Mouse (Mus musculus) left cerebral cortex, adult 2 months (tissue): ENCODE data around the gene Olfr1499. TPM values are rescaled to one million over a fixed set of nuclear protein-coding genes. Genes with fewer than 3 reads are reported as not detected.

Experiments
- DNase-seq, 2 experiments: peaks; one replicate each; pipeline ENCODE4 v3.0.0; 2021 to 2022; ENCODE audit warnings: low spot score in 2 of 2, mixed read lengths in 1 of 2; ENCODE audit errors: extremely low spot score in 1 of 2
- H3K27ac ChIP-seq: fragments of 200-600 bp; 2 replicates; pipeline ENCODE4 v1.8.1; 2022
- H3K4me3 ChIP-seq: fragments of 200-600 bp; 2 replicates; pipeline ENCODE4 v1.8.1; 2022
- CTCF ChIP-seq: fragments of 200-600 bp; IDR thresholded peaks from 2 replicates; pipeline ENCODE4 v1.8.1; 2022; ENCODE audit warnings: antibody characterized with exemption, mild to moderate bottlenecking, moderate library complexity
- intact Hi-C: fragments of 180-260 bp; cut with DNase I; formaldehyde crosslinking; loops from one replicate; pipeline ENCODE4 v1.15.1; 2025
- total RNA-seq, 2 experiments: library from RNA; stranded (reverse); gene quantifications; 2 replicates each; pipeline ENCODE4 v1.2.3; 2021

Olfr1499 gene
- total RNA-seq, 2 experiments from 2014 or later: not detected

DNA sequence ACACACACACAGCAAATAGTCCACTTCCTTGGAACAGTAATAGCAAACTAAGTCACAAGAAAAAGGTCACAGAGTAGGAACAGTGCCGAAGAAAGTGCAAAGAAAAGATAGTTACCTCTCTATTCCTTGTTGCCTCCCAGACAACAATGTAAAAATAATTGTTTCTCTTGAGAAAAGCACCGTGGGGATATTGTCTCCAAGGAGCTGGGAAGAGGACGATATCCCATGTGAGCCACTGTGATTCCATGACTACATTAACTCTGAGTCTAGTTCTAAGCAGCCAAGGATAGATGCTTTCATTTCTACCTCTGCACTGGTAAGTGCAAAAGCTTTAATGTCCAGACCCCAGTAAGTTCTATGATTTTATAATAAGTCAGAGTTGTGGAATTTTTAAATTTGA is 54.9 kb downstream of the Olfr1499 start, which contains the start of gene Olfr1495:
Gene Olfr1495 (plus strand): TSS at position 301 of the 400 bp plus-strand sequence.
- intact Hi-C loops: no loop called here
- TF ChIP-seq CTCF: no peak

More for the DNA sequence above, 54.9 kb downstream of the Olfr1499 start, which contains the start of gene Olfr1495:
- Histone ChIP-seq H3K4me3 (no peak within 1 kb of the TSS), H3K27ac (no peak within 1 kb of the TSS)
- DNase-seq: no peak

Other genes with a start within 250 kb of the Olfr1499 start
- gene Olfr1484, start 235.9 kb downstream of the Olfr1499 start, total RNA-seq: not detected
- not detected for gene Olfr1487, start 202.1 kb downstream of the Olfr1499 start, total RNA-seq
- not detected for gene Olfr1489, start 187.8 kb downstream of the Olfr1499 start, total RNA-seq
- gene Olfr1490, start 168.4 kb downstream of the Olfr1499 start, total RNA-seq: not detected
- gene Olfr1491, start 122.2 kb downstream of the Olfr1499 start, total RNA-seq: not detected
- not detected for gene Olfr1493-ps1, start 96.2 kb downstream of the Olfr1499 start, total RNA-seq
- gene Olfr1494, start 79.7 kb downstream of the Olfr1499 start, total RNA-seq: not detected
- not detected for gene Olfr1495, start 54.8 kb downstream of the Olfr1499 start, total RNA-seq
- not detected for gene Olfr1496, start 41.6 kb downstream of the Olfr1499 start, total RNA-seq
- gene Olfr1497, start 21.2 kb downstream of the Olfr1499 start, total RNA-seq: not detected
- gene Olfr1500, start 11.0 kb upstream of the Olfr1499 start, total RNA-seq: not detected
- gene Olfr1501, start 31.2 kb upstream of the Olfr1499 start, total RNA-seq: not detected
- not detected for gene Olfr1502, start 42.3 kb upstream of the Olfr1499 start, total RNA-seq
- not detected for gene Olfr1504, start 78.5 kb upstream of the Olfr1499 start, total RNA-seq
- not detected for gene Olfr1505, start 94.1 kb upstream of the Olfr1499 start, total RNA-seq